15 mouse cellular contexts compared by ENCODE assay signal in genomic region chr12:5551901-5552300, GRCm38 (mm10).
"Had no signal": no experiment of that assay in that cellular context is flagged by ENCODE, and none has a peak within 500 bp of the region (broad histone marks: within the 10 kb centered on the region; RNA-seq: fewer than 3 reads in every experiment).

No protein-coding gene starts in this region.

- H3K9me3 ChIP-seq: limb, embryonic 15.5 days; midbrain, embryonic 10.5 days; neural tube, embryonic 12.5 days; stomach, embryonic 15.5 days had no signal

- H3K4me1 ChIP-seq: neural tube, embryonic 12.5 days; stomach, embryonic 15.5 days had no signal

- DNase-seq: kidney, adult 11 months; kidney, adult 9 months; kidney, postnatal 36 days; lung, adult 18-20 months; midbrain, embryonic 14.5 days; right cerebral cortex, postnatal 4 days; thymus, adult 2 months; thymus, postnatal 25 days had no signal

- H3K27me3 ChIP-seq: limb, embryonic 15.5 days; neural tube, embryonic 12.5 days; stomach, embryonic 15.5 days had no signal

- H3K9ac ChIP-seq: limb, embryonic 15.5 days; liver, embryonic 14.5 days; neural tube, embryonic 12.5 days; stomach, embryonic 15.5 days had no signal

- H3K4me3 ChIP-seq: limb, embryonic 15.5 days; midbrain, embryonic 10.5 days; myocyte; neural tube, embryonic 12.5 days; stomach, embryonic 15.5 days had no signal

- H3K4me2 ChIP-seq: limb, embryonic 15.5 days; neural tube, embryonic 12.5 days; stomach, embryonic 15.5 days had no signal

- H3K27ac ChIP-seq: kidney, postnatal 0 days; limb, embryonic 15.5 days; liver, embryonic 14.5 days; midbrain, embryonic 10.5 days; neural tube, embryonic 12.5 days; stomach, embryonic 15.5 days had no signal

- H3K36me3 ChIP-seq: limb, embryonic 15.5 days; midbrain, embryonic 10.5 days; neural tube, embryonic 12.5 days; stomach, embryonic 15.5 days had no signal
